Mouse (Mus musculus) MN1 (cell line): ENCODE results near the gene Olfr361.
"Not testable (repeated sequence)": the region's sequence is repeated elsewhere in the genome, so short reads cannot be mapped to it uniquely, and the experiment has no call there.

ENCODE experiments used
- DNase-seq: peaks from one replicate; pipeline ENCODE4 v3.0.0-alpha.2; 2016; ENCODE audit warnings: low spot score

Olfr361 gene

DNA sequence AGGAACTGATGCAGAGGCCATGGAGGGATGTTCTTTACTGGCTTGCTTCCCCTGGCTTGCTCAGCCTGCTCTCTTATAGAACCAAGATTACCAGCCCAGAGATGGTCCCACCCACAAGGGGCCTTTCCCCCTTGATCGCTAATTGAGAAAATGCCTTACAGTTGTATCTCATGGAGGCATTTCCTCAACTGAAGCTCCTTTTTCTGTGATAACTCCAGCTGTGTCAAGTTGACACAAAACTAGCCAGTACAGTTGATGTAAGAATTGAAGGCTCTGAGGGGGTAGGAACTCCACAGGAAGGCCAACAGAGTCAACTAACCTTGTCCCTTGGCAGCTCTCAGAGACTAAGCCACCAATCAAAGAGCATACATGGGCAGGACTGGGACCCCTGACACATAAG, at the start of gene Olfr361:
Olfr361 (minus strand) TSS at position 101 of the 400 bp plus-strand sequence.
- DNase-seq: not testable (repeated sequence)

DNA sequence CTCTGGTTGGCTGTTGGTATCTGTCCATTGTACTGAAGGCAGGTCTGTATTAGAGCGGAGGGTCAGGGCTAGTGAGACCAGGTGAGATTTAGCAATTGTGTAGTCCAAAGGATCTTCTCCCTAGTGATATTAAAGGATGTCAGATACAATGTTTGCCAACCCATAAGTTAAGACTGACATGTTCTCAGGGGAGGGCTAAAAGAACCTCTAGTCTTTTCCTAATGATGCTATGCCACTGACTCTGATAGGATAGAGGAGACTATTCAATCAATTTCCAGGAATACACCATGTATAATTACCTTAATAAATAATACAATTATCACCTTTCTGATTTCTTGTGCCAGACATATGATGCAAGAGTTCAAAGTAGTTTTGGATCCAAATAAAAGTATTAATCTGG, 28.7 kb upstream of the Olfr361 start, which contains the start of gene Olfr362:
Olfr362 (minus strand) TSS at position 101 of the 400 bp plus-strand sequence.
- no peak for DNase-seq

DNA sequence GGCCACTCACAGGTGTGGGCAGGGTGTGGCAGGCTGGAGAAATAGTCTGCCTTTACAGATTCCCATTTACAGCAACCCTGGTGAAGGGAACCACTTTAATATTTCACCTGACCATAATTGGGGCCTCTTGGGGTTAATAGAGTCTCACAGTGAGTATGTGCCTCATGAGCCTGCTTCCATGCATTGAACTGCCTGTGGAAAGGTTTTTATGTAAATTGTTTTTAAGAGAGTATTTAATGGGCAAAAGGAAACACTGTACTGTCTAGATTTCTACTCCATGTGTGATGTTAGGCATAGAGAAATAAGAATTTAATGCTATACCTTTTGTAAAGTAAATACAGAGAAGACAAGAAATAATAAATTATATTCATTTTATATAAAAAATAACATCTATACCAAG, 23.6 kb downstream of the Olfr361 start, which contains the start of gene Olfr360:
Olfr360 (plus strand) TSS at position 301 of the 400 bp plus-strand sequence.
- DNase-seq: no peak
